Mouse (Mus musculus) macrophage (primary cell): ENCODE measurements around the gene Uchl5. TPM values are rescaled to one million over a fixed set of nuclear protein-coding genes. Genes with fewer than 3 reads are reported as not detected.

Experiments
- H3K27ac ChIP-seq: fragments of 350-480 bp; formaldehyde crosslinking; 2 replicates; pipeline ENCODE4 v1.9.0; 2021
- H3K36me3 ChIP-seq: fragments of 350-480 bp; formaldehyde crosslinking; 2 replicates; pipeline ENCODE4 v1.9.0; 2021; ENCODE audit errors: inconsistent target
- H3K4me3 ChIP-seq: fragments of 350-480 bp; formaldehyde crosslinking; 2 replicates; pipeline ENCODE4 v1.9.0; 2021; ENCODE audit errors: inconsistent target
- H3K79me2 ChIP-seq: fragments of 350-480 bp; formaldehyde crosslinking; 2 replicates; pipeline ENCODE4 v1.9.0; 2021; ENCODE audit errors: inconsistent target
- WGBS: methylation state at CpG from one replicate; pipeline ENCODE4 v1.1.7; 2026; ENCODE audit warnings: inconsistent platforms; ENCODE audit not compliant: missing documents; 5-methylcytosine and 5-hydroxymethylcytosine counted together
- polyA plus RNA-seq: library from polyadenylated mRNA; stranded (reverse); fragments of 250-400 nt; gene quantifications from 3 replicates; pipeline ENCODE4 v1.2.4, GENCODE M21; 2018; ENCODE audit warnings: inconsistent platforms

The Uchl5 gene
- polyA plus RNA-seq, 1 experiment from 2014 or later = 82.9 TPM

GRCm38 (mm10) chr1:143765801-143766200 lies 11.3 kb upstream of the Uchl5 start:
- Histone ChIP-seq H3K27ac (no peak overlapping the region), H3K36me3 (peaks cover 6% of the 10 kb centered on the region; the same call in 1 of the 2 replicates), H3K79me2 (no peaks in the 10 kb centered on the region), H3K4me3 (no peak overlapping the region)
- WGBS = 98% methylated on average over 4 of the region's 4 CpGs

- H3K79me2 ChIP-seq = no peaks in the 10 kb centered on the region
- WGBS = 53% methylated on average over 6 of the region's 6 CpGs
- no peak overlapping the region for H3K4me3 ChIP-seq
- no peak overlapping the region for H3K27ac ChIP-seq
- peaks cover 1% of the 10 kb centered on the region; the same call in 1 of the 2 replicates for H3K36me3 ChIP-seq
Measured at GRCm38 (mm10) chr1:143766238-143766637, 10.8 kb upstream of the Uchl5 start.

- Histone ChIP-seq H3K4me3 (no peak overlapping the region), H3K36me3 (no peaks in the 10 kb centered on the region), H3K79me2 (peaks cover 12% of the 10 kb centered on the region; the same call in 1 of the 2 replicates), H3K27ac (no peak overlapping the region)
- 97% methylated on average over 20 of the region's 20 CpGs for WGBS
Measured at GRCm38 (mm10) chr1:143770444-143771109, 6.5 kb upstream of the Uchl5 start.

GRCm38 (mm10) chr1:143773082-143773481 lies 4.0 kb upstream of the Uchl5 start:
- no peak overlapping the region for H3K27ac ChIP-seq
- peaks cover 20% of the 10 kb centered on the region for H3K79me2 ChIP-seq
- H3K4me3 ChIP-seq = no peak overlapping the region
- no peaks in the 10 kb centered on the region for H3K36me3 ChIP-seq
- 91% methylated on average over 7 of the region's 7 CpGs for WGBS

- Histone ChIP-seq H3K4me3 (no peak overlapping the region), H3K27ac (no peak overlapping the region), H3K79me2 (peaks cover 28% of the 10 kb centered on the region), H3K36me3 (no peaks in the 10 kb centered on the region)
- WGBS = 94% methylated on average over 6 of the region's 6 CpGs
Measured at GRCm38 (mm10) chr1:143773909-143774308, 3.2 kb upstream of the Uchl5 start.

GRCm38 (mm10) chr1:143777558-143778218 lies 616 bp downstream of the Uchl5 start:
- no peaks in the 10 kb centered on the region for H3K36me3 ChIP-seq
- under 1% methylated on average over 39 of the region's 39 CpGs for WGBS
- peaks cover 66% of the 10 kb centered on the region for H3K79me2 ChIP-seq
- peak overlapping the region; percentile 83 for H3K27ac ChIP-seq
- peak overlapping the region; percentile 93 for H3K4me3 ChIP-seq

- Histone ChIP-seq H3K79me2 (peaks cover 90% of the 10 kb centered on the region), H3K27ac (no peak overlapping the region), H3K4me3 (no peak overlapping the region), H3K36me3 (0 out of 2 replicates have a peak, but pooled peaks cover 3% of the 10 kb centered on the region)
- 87% methylated on average over 2 of the region's 2 CpGs for WGBS
Measured at GRCm38 (mm10) chr1:143788584-143789227, 11.6 kb downstream of the Uchl5 start.

- 24% methylated on average over 4 of the region's 4 CpGs for WGBS
- H3K27ac ChIP-seq = no peak overlapping the region
- no peak overlapping the region for H3K4me3 ChIP-seq
- peaks cover 16% of the 10 kb centered on the region; the same call in 1 of the 2 replicates for H3K36me3 ChIP-seq
- no peaks in the 10 kb centered on the region for H3K79me2 ChIP-seq
Measured at GRCm38 (mm10) chr1:143803537-143803936, 26.5 kb downstream of the Uchl5 start.

GRCm38 (mm10) chr1:143809062-143809461 lies 32.0 kb downstream of the Uchl5 start:
- no peak overlapping the region for H3K4me3 ChIP-seq
- H3K79me2 ChIP-seq = no peaks in the 10 kb centered on the region
- H3K36me3 ChIP-seq = peaks cover 8% of the 10 kb centered on the region; the same call in 1 of the 2 replicates
- 95% methylated on average over 6 of the region's 6 CpGs for WGBS
- H3K27ac ChIP-seq = no peak overlapping the region

GRCm38 (mm10) chr1:143813676-143814360 lies 36.7 kb downstream of the Uchl5 start:
- WGBS = 32% methylated on average over 7 of the region's 7 CpGs
- H3K4me3 ChIP-seq = no peak overlapping the region
- H3K79me2 ChIP-seq = no peaks in the 10 kb centered on the region
- no peak overlapping the region for H3K27ac ChIP-seq
- no peaks in the 10 kb centered on the region for H3K36me3 ChIP-seq

GRCm38 (mm10) chr1:143820096-143820877 lies 43.2 kb downstream of the Uchl5 start:
- Histone ChIP-seq H3K79me2 (no peaks in the 10 kb centered on the region), H3K27ac (no peak overlapping the region), H3K4me3 (no peak overlapping the region), H3K36me3 (no peaks in the 10 kb centered on the region)
- 83% methylated on average over 2 of the region's 2 CpGs for WGBS

GRCm38 (mm10) chr1:143822677-143823076 lies 45.6 kb downstream of the Uchl5 start:
- no peak overlapping the region for H3K4me3 ChIP-seq
- no peaks in the 10 kb centered on the region for H3K36me3 ChIP-seq
- 88% methylated on average over 3 of the region's 3 CpGs for WGBS
- H3K27ac ChIP-seq = no peak overlapping the region
- H3K79me2 ChIP-seq = no peaks in the 10 kb centered on the region

- Histone ChIP-seq H3K79me2 (no peaks in the 10 kb centered on the region), H3K4me3 (no peak overlapping the region), H3K36me3 (no peaks in the 10 kb centered on the region), H3K27ac (no peak overlapping the region)
- 92% methylated on average over 3 of the region's 3 CpGs for WGBS
Measured at GRCm38 (mm10) chr1:143830713-143831112, 53.6 kb downstream of the Uchl5 start.
